Mouse (Mus musculus) CH12.LX (cell line): ENCODE results near the gene Abca7.

Experiments
- BHLHE40 ChIP-seq: IDR thresholded peaks from 2 replicates; pipeline ENCODE4 v1.6.1; 2011; ENCODE audit warnings: mild to moderate bottlenecking, low read depth, low read length, improper control_type of control experiment
- CTCF ChIP-seq, 2 experiments: IDR thresholded peaks in 1 of 2; conservative IDR thresholded peaks in 1 of 2; 2 replicates each; pipeline ENCODE4 v1.5.1; 2011 to 2012; ENCODE audit warnings: low read depth in 2 of 2, low read length in 2 of 2, improper control_type of control experiment in 1 of 2, inconsistent platforms in 1 of 2, mild to moderate bottlenecking in 1 of 2, moderate library complexity in 1 of 2
- KAT2A ChIP-seq: IDR thresholded peaks from 2 replicates; pipeline ENCODE4 v1.6.1; 2012; ENCODE audit warnings: low read length, improper control_type of control experiment, inconsistent platforms; ENCODE audit not compliant: insufficient replicate concordance
- MAX ChIP-seq: IDR thresholded peaks from 2 replicates; pipeline ENCODE4 v1.6.1; 2011; ENCODE audit warnings: low read length, improper control_type of control experiment
- POLR2A ChIP-seq: IDR thresholded peaks from 2 replicates; pipeline ENCODE4 v1.6.1; 2011; ENCODE audit warnings: low read depth, mild to moderate bottlenecking, improper control_type of control experiment, low read length
- TCF12 ChIP-seq: IDR thresholded peaks from 2 replicates; pipeline ENCODE4 v1.6.1; 2014; ENCODE audit warnings: low read depth, mild to moderate bottlenecking, inconsistent platforms, low read length, improper control_type of control experiment

- TF ChIP-seq BHLHE40 (no peak), KAT2A (no peak), MAX (no peak), TCF12 (no peak), CTCF (conservative IDR thresholded peaks at IDR 0.05 in 1 of 2, IDR thresholded peaks at IDR 0.05 in 1 of 2; ENCODE audit: low read depth in 2 of 2, low read length in 2 of 2) (no peak), POLR2A (no peak)
Measured at GRCm38 (mm10) chr10:79970415-79971182, 25.7 kb upstream of the Abca7 start, which contains the start of gene Grin3b.
